9 mouse cellular contexts compared by ENCODE assay signal in genomic region chr9:57944572-57944971, GRCm38 (mm10). TPM values are rescaled to one million over a fixed set of nuclear protein-coding genes. Genes with fewer than 3 reads are reported as not detected.
DNase-seq lines count a peak whose midpoint lies in the region; ATAC-seq and TF ChIP-seq lines count a peak whose summit lies in the region.
"Had no signal": no experiment of that assay in that cellular context is flagged by ENCODE, and none has a peak within 500 bp of the region (broad histone marks: within the 10 kb centered on the region; RNA-seq: fewer than 3 reads in every experiment).

No protein-coding gene starts in this region.

- no peak overlapping the region for H3K4me3 ChIP-seq in liver, embryonic 12.5 days
- no peak overlapping the region for H3K4me3 ChIP-seq in liver, postnatal 0 days (ENCODE audit: low read depth, low read length)
- H3K4me3 ChIP-seq: heart, embryonic 13.5 days; neural tube, embryonic 13.5 days had no signal

- no peak for TF ChIP-seq EP300 in liver, postnatal 0 days (IDR thresholded peaks at IDR 0.05; ENCODE audit: low read depth)

- no peak overlapping the region for H3K9ac ChIP-seq in liver, embryonic 12.5 days
- no peak overlapping the region for H3K9ac ChIP-seq in liver, postnatal 0 days (replicated peaks)
- H3K9ac ChIP-seq: heart, embryonic 13.5 days; neural tube, embryonic 13.5 days had no signal

- WGBS in liver, embryonic 12.5 days (ENCODE audit: insufficient replicate concordance), result 12% methylated on average over 5 of the region's 5 CpGs
- WGBS in liver, postnatal 0 days (ENCODE audit: insufficient replicate concordance), result 15% methylated on average over 5 of the region's 5 CpGs

- H3K27me3 ChIP-seq in liver, embryonic 12.5 days (replicated peaks), result peaks cover 95% of the 10 kb centered on the region
- H3K27me3 ChIP-seq in liver, postnatal 0 days (ENCODE audit: insufficient read depth, low read length), result peaks cover 56% of the 10 kb centered on the region

- DNase-seq in liver (peak; percentile 52), MEL-GATA-1-ER (ENCODE audit: extremely low read depth, low read depth) (peak; percentile 12)
- peak; percentile 18 for DNase-seq in c-Kit-positive CD71-positive TER-119-positive erythroid progenitor cells, embryonic 14.5 days (ENCODE audit: low spot score)
- peak; percentile 77 to 85 for DNase-seq in heart, postnatal 10 days
- DNase-seq in liver, postnatal 0 days, result peak; percentile 75
- peak; percentile 35 to 55 for DNase-seq in spleen, postnatal 14 days (ENCODE audit: low spot score in 2 of 2)

- intact Hi-C loops in heart, postnatal 10 days (cut with DNase I), result loop anchor here (2.0 kb wide), 1 partner anchor 20 kb away; no protein-coding TSS in a partner anchor

- H3K27ac ChIP-seq in liver, embryonic 12.5 days, result no peak overlapping the region
- no peak overlapping the region for H3K27ac ChIP-seq in liver, postnatal 0 days (ENCODE audit: low read depth)
- H3K27ac ChIP-seq: heart, embryonic 13.5 days; neural tube, embryonic 13.5 days had no signal

- H3K4me2 ChIP-seq in liver, embryonic 12.5 days, result no peak overlapping the region
- H3K4me2 ChIP-seq in liver, postnatal 0 days (ENCODE audit: low read depth, low read length), result no peak overlapping the region
- H3K4me2 ChIP-seq: heart, embryonic 13.5 days; neural tube, embryonic 13.5 days had no signal

- no peak for ATAC-seq in liver, embryonic 12.5 days
- no peak for ATAC-seq in liver, postnatal 0 days

- no peaks in the 10 kb centered on the region for H3K9me3 ChIP-seq in liver, embryonic 12.5 days (replicated peaks)
- H3K9me3 ChIP-seq in liver, postnatal 0 days (ENCODE audit: low read length), result no peaks in the 10 kb centered on the region
- H3K9me3 ChIP-seq: heart, embryonic 13.5 days; neural tube, embryonic 13.5 days had no signal

- H3K36me3 ChIP-seq in liver, embryonic 12.5 days, result no peaks in the 10 kb centered on the region
- H3K36me3 ChIP-seq in liver, postnatal 0 days (replicated peaks; ENCODE audit: insufficient read depth, low read length), result no peaks in the 10 kb centered on the region
- H3K36me3 ChIP-seq: heart, embryonic 13.5 days; neural tube, embryonic 13.5 days had no signal

- peak; percentile 65 for TF ChIP-seq CTCF in liver, postnatal 0 days (IDR thresholded peaks at IDR 0.05; ENCODE audit: low read depth)

- H3K4me1 ChIP-seq in liver, embryonic 12.5 days, result peaks cover 13% of the 10 kb centered on the region; the same call in 1 of the 2 replicates
- peaks cover 7% of the 10 kb centered on the region for H3K4me1 ChIP-seq in liver, postnatal 0 days (ENCODE audit: insufficient read depth)

RNA-seq across cellular contexts. Expression of gene Sema7a, which starts 4.7 kb away (rescaled TPM):
- not detected in 2 replicates for polyA plus RNA-seq in liver, embryonic 12.5 days (2016; fragmentation: Nextera tagmentation; extraction: Ambion mirVana)
- 10 to 100 TPM; 45.2 to 48.3 TPM for total RNA-seq in heart, postnatal 10 days (2021)
- 0.11 TPM in 1 of 2 replicates, not detected in the other for polyA plus RNA-seq in liver, postnatal 0 days (2015; fragmentation: Nextera tagmentation; extraction: Ambion mirVana)

RNA-seq across cellular contexts. Expression of gene Ubl7, which starts 33.8 kb away (rescaled TPM):
- polyA plus RNA-seq in liver, embryonic 12.5 days (2016; fragmentation: Nextera tagmentation; extraction: Ambion mirVana), result 69.3 and 69.8 TPM in 2 replicates
- total RNA-seq in heart, postnatal 10 days (2021), result 10 to 100 TPM; 69.4 to 81.8 TPM
- polyA plus RNA-seq in liver, postnatal 0 days (2015; fragmentation: Nextera tagmentation; extraction: Ambion mirVana), result 51.2 and 51.4 TPM in 2 replicates

Comparison
In these comparisons a context has a peak if more than half of its experiments do, and no peak if none do; other contexts are left out.
1. DNase-seq: peak in every context shown above with its lines; median percentile 81 in heart, postnatal 10 days; 75 in liver, postnatal 0 days; 52 in liver; 45 in spleen, postnatal 14 days; 18 in c-Kit-positive CD71-positive TER-119-positive erythroid progenitor cells, embryonic 14.5 days; 12 in MEL-GATA-1-ER.